Mouse (Mus musculus): Measurements from ENCODE around the gene Rtkn.

Gene Rtkn

GRCm38 (mm10) chr6:83142211-83142731 is 7.0 kb downstream of the Rtkn start:
- DNase-seq, result no peak

DNA sequence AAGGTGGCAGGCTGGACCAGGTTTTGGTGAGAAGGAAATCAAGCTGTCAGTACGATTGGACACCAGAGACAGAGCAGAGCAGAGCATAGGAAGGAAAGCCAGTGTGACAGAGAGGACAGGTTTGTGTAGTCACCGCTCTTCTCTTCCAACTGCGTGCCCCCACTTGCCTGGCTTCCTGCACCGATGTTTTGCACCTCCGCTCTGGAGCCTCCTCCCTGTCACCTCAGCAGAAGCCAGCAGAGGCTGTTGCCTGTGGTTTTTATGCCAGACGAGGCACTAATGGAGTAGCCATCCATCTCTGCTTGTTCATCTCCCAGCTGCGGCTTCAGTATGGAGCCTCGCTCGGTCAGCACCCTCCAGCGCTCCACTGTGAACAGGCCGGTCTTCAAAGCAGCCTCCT is 7.6 kb downstream of the Rtkn start:
- DNase-seq, result no peak

GRCm38 (mm10) chr6:83145209-83145608 is 9.9 kb downstream of the Rtkn start:
- DNase-seq, result no peak

DNA sequence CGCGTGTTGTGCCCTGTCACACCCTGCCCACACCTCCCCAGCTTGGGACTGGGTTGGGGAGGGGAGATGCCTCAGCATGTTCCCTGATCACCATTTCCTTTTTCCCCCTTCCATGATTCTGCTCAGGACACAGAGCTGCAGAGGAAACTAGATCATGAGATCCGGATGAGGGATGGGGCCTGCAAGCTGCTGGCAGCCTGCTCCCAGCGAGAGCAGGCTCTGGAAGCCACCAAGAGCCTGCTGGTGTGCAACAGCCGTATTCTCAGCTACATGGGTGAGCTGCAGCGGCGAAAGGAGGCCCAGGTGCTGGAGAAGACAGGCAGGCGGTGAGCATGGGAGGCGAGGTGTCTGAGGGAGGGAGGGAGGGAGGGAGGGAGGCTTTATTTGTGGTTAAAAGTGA is 10.5 kb downstream of the Rtkn start:
- DNase-seq, result no peak

- no peak for DNase-seq
These were observed 12.0 kb downstream of the Rtkn start for GRCm38 (mm10) chr6:83147280-83147679.

DNA sequence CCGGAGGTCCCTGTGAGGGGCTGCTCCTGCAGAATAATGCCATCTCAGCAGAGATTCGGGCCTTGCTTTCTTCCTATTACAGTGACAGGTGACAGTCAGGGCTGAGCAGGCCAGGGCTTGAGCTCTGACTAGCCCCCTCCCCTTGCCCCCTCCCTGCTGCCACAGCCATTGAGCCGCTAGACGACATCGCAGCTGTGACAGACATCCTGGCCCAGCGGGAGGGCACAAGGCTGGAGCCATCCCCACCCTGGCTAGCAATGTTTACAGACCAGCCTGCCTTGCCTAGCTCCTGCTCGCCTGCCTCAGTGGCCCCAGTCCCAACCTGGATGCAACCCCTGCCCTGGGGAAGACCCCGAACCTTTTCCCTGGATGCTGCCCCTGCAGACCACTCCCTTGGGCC is 16.5 kb downstream of the Rtkn start:
- DNase-seq, result no peak

GRCm38 (mm10) chr6:83153038-83153437 is 17.8 kb downstream of the Rtkn start:
- no peak for DNase-seq

DNA sequence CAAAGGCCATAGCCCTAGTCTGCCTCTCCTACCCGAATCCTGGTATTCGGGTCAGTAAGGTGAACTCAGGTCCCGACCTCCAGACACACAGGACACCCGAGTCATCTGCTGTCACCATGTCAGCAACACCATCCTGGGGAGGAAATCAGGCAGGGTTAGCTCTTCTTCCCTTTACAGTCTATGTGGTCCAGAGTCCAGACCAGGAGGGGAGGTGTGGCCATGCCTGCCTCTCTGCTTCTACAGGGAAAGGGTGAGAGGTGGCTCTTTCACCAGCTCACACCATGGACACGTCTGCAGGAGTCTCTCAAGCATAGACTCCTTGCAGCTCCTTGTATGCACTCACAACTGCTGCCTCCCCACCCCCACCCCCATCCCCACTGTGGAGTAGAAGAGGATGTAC is 18.2 kb downstream of the Rtkn start:
- DNase-seq, result no peak

DNA sequence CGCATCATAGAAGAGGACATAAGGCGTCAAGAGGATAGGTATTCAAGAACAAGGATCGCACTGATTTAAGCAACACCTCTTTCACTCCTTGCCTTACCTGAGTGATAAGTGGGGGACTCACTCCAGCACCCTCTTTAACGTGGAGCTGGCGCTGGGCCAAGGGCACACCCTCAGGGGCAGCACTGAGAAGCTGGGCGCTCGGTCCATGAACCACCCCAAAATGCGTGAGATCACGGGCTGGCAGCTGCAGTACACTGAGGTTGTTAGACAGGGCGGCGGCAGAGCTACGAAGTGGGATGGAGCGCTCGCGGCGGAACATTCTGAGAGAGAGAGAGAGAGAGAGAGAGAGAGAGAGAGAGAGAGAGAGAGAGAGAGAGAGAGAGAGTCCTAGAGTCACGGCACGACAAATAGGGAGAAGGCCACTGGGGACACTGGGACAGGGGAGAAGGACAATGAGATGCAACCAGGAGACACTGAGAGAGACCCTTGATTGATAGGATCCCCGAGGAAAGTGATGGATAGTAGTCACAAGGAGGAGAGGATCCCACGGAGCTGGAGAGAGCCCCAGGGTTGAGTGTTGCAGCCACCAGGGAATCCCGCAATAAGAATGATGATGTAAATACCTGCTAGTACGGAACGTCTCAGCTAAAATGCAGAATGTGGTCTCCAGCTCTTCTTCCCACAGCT is 20.4 kb downstream of the Rtkn start:
- DNase-seq, result no peak

DNA sequence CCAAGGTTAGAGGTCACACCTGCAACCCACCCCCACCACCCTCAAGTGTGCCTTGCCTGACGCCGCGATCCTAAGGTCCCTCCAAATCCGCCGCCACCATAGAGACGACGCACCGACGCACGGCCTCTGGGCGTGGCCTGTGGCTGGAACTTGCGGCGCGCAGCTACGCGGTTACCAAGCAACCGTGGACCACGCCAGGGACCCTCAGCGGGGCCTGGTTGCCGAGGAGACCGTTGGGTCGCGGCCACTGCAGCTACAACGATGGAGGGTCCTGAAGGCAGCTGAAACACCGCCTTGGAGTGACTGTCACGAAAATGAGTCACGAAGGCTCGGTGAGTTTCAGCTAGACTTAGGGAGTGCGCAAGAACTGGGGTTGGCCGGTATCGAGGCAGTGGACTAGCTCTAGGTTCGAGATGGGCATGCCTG is 21.0 kb downstream of the Rtkn start, which contains the start of the genes Wdr54 and 1700003E16Rik:
Gene Wdr54, minus strand, starts transcription at position 139 of the 426 bp plus-strand sequence.
Gene 1700003E16Rik, plus strand, starts transcription at position 146 of the 426 bp plus-strand sequence.
- peak; percentile 67 to 75 for DNase-seq

DNA sequence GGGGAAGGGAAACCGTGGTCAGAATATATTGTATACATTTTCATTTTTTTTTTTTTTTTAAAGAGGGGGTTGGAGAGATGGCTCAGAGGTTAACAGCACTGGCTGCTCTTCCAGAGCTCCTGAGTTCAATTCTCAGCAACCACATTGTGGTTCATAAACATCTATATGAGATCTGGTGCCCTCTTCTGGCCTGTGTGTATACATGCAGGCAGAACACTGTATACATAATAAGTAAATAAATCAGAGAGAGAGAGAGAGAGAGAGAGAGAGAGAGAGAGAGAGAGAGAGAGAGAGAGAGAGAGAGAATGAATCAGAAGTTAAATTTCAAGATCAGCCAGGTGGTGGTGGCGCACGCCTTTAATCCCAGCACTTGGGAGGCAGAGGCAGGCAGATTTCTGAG is 24.2 kb downstream of the Rtkn start:
- DNase-seq, result peak in 1 of 2 experiments; percentile 53

- DNase-seq, result no peak
These were observed 26.2 kb downstream of the Rtkn start for GRCm38 (mm10) chr6:83161442-83161841.

- DNase-seq, result peak; percentile 59 to 69
These were observed 26.8 kb downstream of the Rtkn start for GRCm38 (mm10) chr6:83161921-83162641.

GRCm38 (mm10) chr6:83162701-83163100 is 27.4 kb downstream of the Rtkn start:
- DNase-seq, result peak in 1 of 2 experiments; percentile 70

DNA sequence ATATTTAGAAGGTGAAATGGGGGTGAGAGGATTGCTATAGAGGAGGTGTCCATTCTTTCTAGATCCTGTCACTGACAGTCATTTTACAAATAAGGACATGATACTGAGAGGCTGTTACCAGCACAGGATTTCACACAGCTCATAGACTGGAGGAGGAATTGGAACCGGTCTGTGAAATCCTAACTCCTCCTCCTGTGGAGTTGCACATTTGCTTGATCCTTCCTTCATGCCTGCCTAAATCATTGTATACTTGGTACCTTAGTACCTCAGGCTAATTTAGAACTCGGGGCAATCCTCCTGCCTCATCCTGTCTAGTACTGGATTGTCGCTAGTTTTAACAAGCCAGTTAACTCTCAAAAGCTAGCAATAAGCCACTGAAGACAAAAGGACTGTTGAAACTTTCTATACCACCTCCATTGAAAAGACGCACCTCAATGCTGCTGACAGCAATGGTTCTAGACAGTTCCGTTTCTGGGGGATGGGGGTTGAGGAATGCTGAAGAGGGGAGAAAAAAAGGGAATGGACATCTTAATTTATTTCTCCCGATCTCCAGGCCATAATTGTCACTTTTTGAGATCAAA is 29.9 kb downstream of the Rtkn start:
- no peak for DNase-seq

DNA sequence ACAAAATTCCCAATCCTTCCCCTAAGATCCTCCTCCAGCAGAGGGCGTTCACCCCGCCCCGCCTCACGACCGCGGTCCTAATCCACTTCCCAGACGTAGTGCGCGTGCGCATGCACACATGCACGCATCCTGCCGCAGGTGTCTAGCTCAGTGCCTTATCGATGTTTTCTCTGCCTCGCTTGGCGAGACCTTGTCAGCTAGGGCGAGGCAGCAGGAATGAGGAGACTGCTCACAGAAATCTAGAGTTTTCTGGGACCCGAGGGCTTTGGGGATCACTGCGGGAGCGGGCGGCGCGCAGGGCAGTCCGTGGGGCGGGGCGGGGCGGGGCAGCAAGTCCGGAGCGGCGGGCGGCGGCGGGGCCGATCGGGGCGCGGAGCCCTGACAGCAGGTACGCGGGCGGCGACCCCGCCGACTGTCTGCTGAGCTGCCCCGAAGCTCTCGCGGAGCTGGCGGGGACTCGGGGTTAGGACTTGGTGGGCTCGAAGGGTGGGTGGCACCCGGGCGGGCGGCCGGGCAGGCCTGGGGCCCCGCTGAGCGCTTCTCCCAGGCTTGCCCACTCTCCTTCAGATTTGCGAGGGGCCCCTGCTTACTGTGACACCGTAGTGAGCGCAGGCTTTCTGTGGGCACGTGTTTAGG is 30.5 kb downstream of the Rtkn start, which contains the start of gene Dctn1:
Gene Dctn1, plus strand, starts transcription at position 314 of the 636 bp plus-strand sequence.
- peak; percentile 95 for DNase-seq

GRCm38 (mm10) chr6:83166243-83166630 is 31.0 kb downstream of the Rtkn start:
- no peak for DNase-seq

GRCm38 (mm10) chr6:83169872-83170271 is 34.6 kb downstream of the Rtkn start:
- DNase-seq, result no peak

GRCm38 (mm10) chr6:83171063-83171462 is 35.8 kb downstream of the Rtkn start:
- DNase-seq, result no peak

- no peak for DNase-seq
These were observed 37.1 kb downstream of the Rtkn start for GRCm38 (mm10) chr6:83172240-83172920.

- DNase-seq, result no peak
These were observed 40.7 kb downstream of the Rtkn start for GRCm38 (mm10) chr6:83175996-83176395.

GRCm38 (mm10) chr6:83179390-83180117 is 44.3 kb downstream of the Rtkn start:
- no peak for DNase-seq

Data from lung, postnatal 4 days (tissue).